Comparison of ENCODE assay signal across 8 mouse cellular contexts in genomic region chr9:65101686-65102376, GRCm38 (mm10). TPM values are rescaled to one million over a fixed set of nuclear protein-coding genes. Genes with fewer than 3 reads are reported as not detected.
DNase-seq lines count a peak whose midpoint lies in the region; ATAC-seq and TF ChIP-seq lines count a peak whose summit lies in the region.

No protein-coding gene starts in this region.

- no peaks in the 10 kb centered on the region for H3K27me3 ChIP-seq in heart, embryonic 15.5 days
- no peaks in the 10 kb centered on the region for H3K27me3 ChIP-seq in midbrain, embryonic 13.5 days
- H3K27me3 ChIP-seq in stomach, postnatal 0 days (ENCODE audit: control insufficient read depth, insufficient read depth, low read length): no peaks in the 10 kb centered on the region

- no peaks in the 10 kb centered on the region for H3K36me3 ChIP-seq in heart, embryonic 15.5 days
- H3K36me3 ChIP-seq in midbrain, embryonic 13.5 days: no peaks in the 10 kb centered on the region
- no peaks in the 10 kb centered on the region for H3K36me3 ChIP-seq in stomach, postnatal 0 days (ENCODE audit: control insufficient read depth, insufficient read depth, low read length)

- H3K4me3 ChIP-seq in heart, embryonic 15.5 days: peak overlapping the region; percentile 71
- peak overlapping the region; percentile 85 for H3K4me3 ChIP-seq in midbrain, embryonic 13.5 days (replicated peaks)
- peak overlapping the region; percentile 79 for H3K4me3 ChIP-seq in stomach, postnatal 0 days (ENCODE audit: low read depth, low read length)

- H3K9ac ChIP-seq in heart, embryonic 15.5 days: peak overlapping the region; percentile 70
- H3K9ac ChIP-seq in midbrain, embryonic 13.5 days (replicated peaks): peak overlapping the region; percentile 94
- H3K9ac ChIP-seq in stomach, postnatal 0 days (ENCODE audit: low read length): peak overlapping the region; percentile 77

- TF ChIP-seq CTCF in stomach, postnatal 0 days (IDR thresholded peaks at IDR 0.05; ENCODE audit: low read depth): no peak

- H3K27ac ChIP-seq in heart, embryonic 15.5 days: peak overlapping the region; percentile 82
- H3K27ac ChIP-seq in midbrain, embryonic 13.5 days: peak overlapping the region; percentile 88
- H3K27ac ChIP-seq in stomach, postnatal 0 days (replicated peaks): peak overlapping the region; percentile 90

- DNase-seq in CD4-positive, CD25-positive, alpha-beta regulatory T cell, adult 2 months (ENCODE audit: low read depth, low spot score): peak; percentile 6
- peak; percentile 67 to 83 for DNase-seq in adrenal gland, postnatal 36 days
- DNase-seq in left cerebral cortex, postnatal 4 days: peak; percentile 82
- DNase-seq in stomach, postnatal 0 days (ENCODE audit: low spot score): peak; percentile 85

- TF ChIP-seq EP300 in stomach, postnatal 0 days (optimal IDR thresholded peaks at IDR 0.05): no peak

- intact Hi-C loops in left cerebral cortex, postnatal 4 days (cut with DNase I): no loop called here

- H3K9me3 ChIP-seq in heart, embryonic 15.5 days (replicated peaks): no peaks in the 10 kb centered on the region
- 0 out of 2 replicates have a peak, but pooled peaks cover 5% of the 10 kb centered on the region for H3K9me3 ChIP-seq in midbrain, embryonic 13.5 days
- H3K9me3 ChIP-seq in stomach, postnatal 0 days (ENCODE audit: control insufficient read depth, low read length): no peaks in the 10 kb centered on the region

- WGBS in heart, embryonic 15.5 days: under 1% methylated on average over 39 of the region's 39 CpGs
- under 1% methylated on average over 39 of the region's 39 CpGs for WGBS in midbrain, embryonic 13.5 days
- WGBS in stomach, postnatal 0 days: under 1% methylated on average over 39 of the region's 39 CpGs

- peak overlapping the region; percentile 96 for H3K4me2 ChIP-seq in heart, embryonic 15.5 days
- H3K4me2 ChIP-seq in midbrain, embryonic 13.5 days (replicated peaks): peak overlapping the region; percentile 95
- H3K4me2 ChIP-seq in stomach, postnatal 0 days (replicated peaks; ENCODE audit: low read depth): peak overlapping the region; percentile 98

- no peak for ATAC-seq in CD4-positive, CD25-positive, alpha-beta regulatory T cell, adult 4 months
- peak; percentile 28; the same call in 1 of the 2 replicates for ATAC-seq in erythroblast, adult 5-6 weeks (replicated peaks; ENCODE audit: low FRiP score, poor library complexity, severe bottlenecking)
- peak; percentile 49 for ATAC-seq in heart, embryonic 15.5 days (replicated peaks; ENCODE audit: insufficient number of reproducible peaks, insufficient read depth, low FRiP score, low read depth)
- ATAC-seq in midbrain, embryonic 13.5 days: peak; percentile 72
- ATAC-seq in stomach, postnatal 0 days (ENCODE audit: low FRiP score, low TSS enrichment): peak; percentile 80

- peaks cover 19% of the 10 kb centered on the region for H3K4me1 ChIP-seq in heart, embryonic 15.5 days (replicated peaks)
- H3K4me1 ChIP-seq in midbrain, embryonic 13.5 days (replicated peaks): peaks cover 33% of the 10 kb centered on the region
- H3K4me1 ChIP-seq in stomach, postnatal 0 days (replicated peaks; ENCODE audit: control insufficient read depth, insufficient read depth): no peaks in the 10 kb centered on the region; the same call in 1 of the 2 replicates

RNA-seq across cellular contexts. Expression of gene Igdcc4, which starts 0.5 kb away (rescaled TPM):
- under 1 TPM in 1 of 2 experiments, not detected in 1; 0.05 TPM for polyA plus RNA-seq in CD4-positive, CD25-positive, alpha-beta regulatory T cell, adult 4 months (2017; shearing (Covaris generic))
- total RNA-seq in adrenal gland, postnatal 36 days (2021): 10 to 100 TPM; 31.8 to 32.6 TPM
- not detected in 2 replicates for total RNA-seq in erythroblast, adult 5-6 weeks (2015; ENCODE audit: low replicate concordance)
- 0.56 TPM in 1 of 2 replicates, not detected in the other for total RNA-seq in erythroblast, adult 5-6 weeks (2017; ENCODE audit: low replicate concordance)
- 9.1 and 13.0 TPM in 2 replicates for polyA plus RNA-seq in heart, embryonic 15.5 days (2015; fragmentation: Nextera tagmentation; extraction: Ambion mirVana)
- total RNA-seq in left cerebral cortex, postnatal 4 days (2021): 10 to 100 TPM; 40.6 to 42.0 TPM
- polyA plus RNA-seq in midbrain, embryonic 13.5 days (2015; fragmentation: Nextera tagmentation; extraction: Ambion mirVana): 11.0 and 12.6 TPM in 2 replicates
- polyA plus RNA-seq in stomach, postnatal 0 days (2015; fragmentation: Nextera tagmentation; extraction: Ambion mirVana): 11.1 and 12.2 TPM in 2 replicates

RNA-seq across cellular contexts. Expression of gene Igdcc3, which starts 39.2 kb away (rescaled TPM):
- not detected for polyA plus RNA-seq in CD4-positive, CD25-positive, alpha-beta regulatory T cell, adult 4 months (2017; shearing (Covaris generic))
- total RNA-seq in adrenal gland, postnatal 36 days (2021): 1 to 10 TPM; 1.2 to 1.9 TPM
- total RNA-seq in erythroblast, adult 5-6 weeks (2015; ENCODE audit: low replicate concordance): not detected in 2 replicates
- total RNA-seq in erythroblast, adult 5-6 weeks (2017; ENCODE audit: low replicate concordance): not detected in 2 replicates
- polyA plus RNA-seq in heart, embryonic 15.5 days (2015; fragmentation: Nextera tagmentation; extraction: Ambion mirVana): 0.19 and 0.71 TPM in 2 replicates
- 1 to 10 TPM; 5.1 to 6.0 TPM for total RNA-seq in left cerebral cortex, postnatal 4 days (2021)
- 23.5 and 25.2 TPM in 2 replicates for polyA plus RNA-seq in midbrain, embryonic 13.5 days (2015; fragmentation: Nextera tagmentation; extraction: Ambion mirVana)
- 0.32 and 0.35 TPM in 2 replicates for polyA plus RNA-seq in stomach, postnatal 0 days (2015; fragmentation: Nextera tagmentation; extraction: Ambion mirVana)

Comparison
In these comparisons a context has a peak if more than half of its experiments do, and no peak if none do; other contexts are left out.
1. DNase-seq: peak in every context shown above with its lines; median percentile 85 in stomach, postnatal 0 days; 82 in left cerebral cortex, postnatal 4 days; 75 in adrenal gland, postnatal 36 days; 6 in CD4-positive, CD25-positive, alpha-beta regulatory T cell, adult 2 months.
2. RNA of gene Igdcc3, which starts 39.2 kb away (polyA plus RNA-seq): 23.5 to 25.2 TPM in midbrain, embryonic 13.5 days; 0.32 to 0.35 TPM in stomach, postnatal 0 days, 0.19 to 0.71 TPM in heart, embryonic 15.5 days and not detected in CD4-positive, CD25-positive, alpha-beta regulatory T cell, adult 4 months; every median in the first group is over 10 times any median in the second.
3. Peak in every context shown above with its lines, with median percentiles within 50 percentile points of each other: H3K27ac ChIP-seq, H3K4me2 ChIP-seq, H3K4me3 ChIP-seq and H3K9ac ChIP-seq.